In the genomic region with DNA sequence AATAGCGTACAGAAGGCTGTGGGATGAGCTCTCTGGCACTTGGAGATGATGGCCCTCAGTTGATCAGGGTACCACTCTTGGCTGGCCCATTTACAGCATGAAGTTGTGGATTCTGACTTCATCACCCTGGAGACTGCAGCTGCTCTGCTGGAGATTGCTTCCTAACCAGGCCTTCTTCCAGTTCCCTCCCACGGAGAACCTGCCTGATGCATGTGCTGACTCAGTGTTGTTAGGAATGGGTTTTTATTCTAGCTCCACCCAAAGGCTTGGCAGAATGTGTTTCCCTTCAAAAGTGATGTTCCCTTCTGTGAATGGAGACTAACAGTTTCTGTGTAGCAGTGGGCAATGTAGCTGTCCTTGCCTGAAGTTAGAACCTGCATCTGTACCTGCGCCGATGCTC, we compare ENCODE assay signal across 18 mouse cellular contexts. TPM values are rescaled to one million over a fixed set of nuclear protein-coding genes. Genes with fewer than 3 reads are reported as not detected.
DNase-seq lines count a peak whose midpoint lies in the region; ATAC-seq and TF ChIP-seq lines count a peak whose summit lies in the region.
"Had no signal": no experiment of that assay in that cellular context is flagged by ENCODE, and none has a peak within 500 bp of the region (broad histone marks: within the 10 kb centered on the region; RNA-seq: fewer than 3 reads in every experiment).

No protein-coding gene starts in this region.

- no peak overlapping the region for H3K4me3 ChIP-seq in ES-Bruce4 (ENCODE audit: low read depth, low read length)
- H3K4me3 ChIP-seq in intestine, embryonic 16.5 days (ENCODE audit: low read length) = no peak overlapping the region
- no peak overlapping the region for H3K4me3 ChIP-seq in hindbrain, embryonic 14.5 days (replicated peaks; ENCODE audit: low read length)
- H3K4me3 ChIP-seq: erythroblast, embryonic 14.5 days; neural tube, embryonic 13.5 days had no signal

- no peak overlapping the region for H3K4me2 ChIP-seq in intestine, embryonic 16.5 days (ENCODE audit: low read depth, low read length)
- H3K4me2 ChIP-seq in hindbrain, embryonic 14.5 days (replicated peaks) = no peak overlapping the region
- H3K4me2 ChIP-seq: neural tube, embryonic 13.5 days had no signal

- no peak for TF ChIP-seq POLR2A in ES-Bruce4 (IDR thresholded peaks at IDR 0.05; ENCODE audit: insufficient read depth, low read length)

- H3K27ac ChIP-seq in ES-Bruce4 (ENCODE audit: insufficient read depth, low read length) = 0 out of 2 replicates have a peak overlapping the region, but pooled peaks have one; percentile 24
- no peak overlapping the region for H3K27ac ChIP-seq in intestine, embryonic 16.5 days (ENCODE audit: low read length)
- no peak overlapping the region for H3K27ac ChIP-seq in hindbrain, embryonic 14.5 days
- H3K27ac ChIP-seq: neural tube, embryonic 13.5 days had no signal

- no peaks in the 10 kb centered on the region for H3K36me3 ChIP-seq in ES-Bruce4 (ENCODE audit: control insufficient read depth, insufficient read depth, low read length, poor library complexity, severe bottlenecking)
- H3K36me3 ChIP-seq in intestine, embryonic 16.5 days (ENCODE audit: control insufficient read depth, insufficient read depth, low read length) = no peaks in the 10 kb centered on the region
- H3K36me3 ChIP-seq in hindbrain, embryonic 14.5 days (replicated peaks; ENCODE audit: control insufficient read depth, insufficient read depth) = no peaks in the 10 kb centered on the region
- H3K36me3 ChIP-seq: neural tube, embryonic 13.5 days had no signal

- TF ChIP-seq CTCF in ES-Bruce4 (IDR thresholded peaks at IDR 0.05; ENCODE audit: low read depth, low read length) = no peak

- no peak overlapping the region for H3K9ac ChIP-seq in ES-Bruce4 (ENCODE audit: low read depth, poor library complexity, severe bottlenecking)
- no peak overlapping the region for H3K9ac ChIP-seq in intestine, embryonic 16.5 days (ENCODE audit: low read depth, low read length)
- H3K9ac ChIP-seq in hindbrain, embryonic 14.5 days = no peak overlapping the region
- H3K9ac ChIP-seq: neural tube, embryonic 13.5 days had no signal

- WGBS in intestine, embryonic 16.5 days = 88% methylated on average over 4 of the region's 4 CpGs
- 89% methylated on average over 4 of the region's 4 CpGs for WGBS in hindbrain, embryonic 14.5 days

- no peak for ATAC-seq in intestine, embryonic 16.5 days
- no peak for ATAC-seq in hindbrain, embryonic 14.5 days (ENCODE audit: low FRiP score)
- ATAC-seq: activated CD4-positive, CD25-positive, alpha-beta regulatory T cell, adult 4 months; inflammation-experienced regulatory T-cells, adult 6 months had no signal

- H3K4me1 ChIP-seq in ES-Bruce4 (ENCODE audit: control insufficient read depth, insufficient read depth, low read length) = peaks cover 5% of the 10 kb centered on the region
- no peaks in the 10 kb centered on the region for H3K4me1 ChIP-seq in intestine, embryonic 16.5 days (ENCODE audit: control insufficient read depth, insufficient read depth, low read length)
- H3K4me1 ChIP-seq in hindbrain, embryonic 14.5 days (replicated peaks; ENCODE audit: control insufficient read depth, insufficient read depth, low read length) = no peaks in the 10 kb centered on the region
- H3K4me1 ChIP-seq: neural tube, embryonic 13.5 days had no signal

- no peaks in the 10 kb centered on the region for H3K27me3 ChIP-seq in ES-Bruce4 (ENCODE audit: control insufficient read depth, insufficient read depth, low read length, poor library complexity, severe bottlenecking)
- H3K27me3 ChIP-seq in intestine, embryonic 16.5 days (replicated peaks; ENCODE audit: control insufficient read depth, insufficient read depth, low read length) = no peaks in the 10 kb centered on the region
- no peaks in the 10 kb centered on the region for H3K27me3 ChIP-seq in hindbrain, embryonic 14.5 days (ENCODE audit: control insufficient read depth, insufficient read depth, low read length)
- H3K27me3 ChIP-seq: neural tube, embryonic 13.5 days had no signal

- TF ChIP-seq EP300 in ES-Bruce4 (IDR thresholded peaks at IDR 0.05; ENCODE audit: insufficient read depth, low read depth, low read length) = no peak

- peak; percentile 78 for DNase-seq in 3T3-L1 (ENCODE audit: low read depth, low spot score)
- peak; percentile 36 to 73 for DNase-seq in frontal cortex, postnatal 36 days (ENCODE audit: low spot score in 2 of 2)
- peak; percentile 30 to 40 for DNase-seq in left cerebral cortex, adult 9 months (ENCODE audit: low spot score in 2 of 2)
- no peak for DNase-seq in spleen, postnatal 36 days (ENCODE audit: low spot score in 2 of 2)
- no peak for DNase-seq in hindbrain, embryonic 14.5 days (ENCODE audit: low spot score)
- DNase-seq: cerebellum, adult 2 months; embryo, embryonic 11 days; heart, adult 18-20 months; heart, postnatal 36 days; lung, postnatal 36 days; midbrain, embryonic 14.5 days; thymus, postnatal 4 days had no signal

- H3K9me3 ChIP-seq in ES-Bruce4 (replicated peaks; ENCODE audit: control insufficient read depth, insufficient read depth, low read length, poor library complexity, severe bottlenecking) = no peaks in the 10 kb centered on the region
- no peaks in the 10 kb centered on the region for H3K9me3 ChIP-seq in intestine, embryonic 16.5 days (ENCODE audit: control insufficient read depth, low read length)
- no peaks in the 10 kb centered on the region for H3K9me3 ChIP-seq in hindbrain, embryonic 14.5 days (ENCODE audit: control insufficient read depth, low read length)
- H3K9me3 ChIP-seq: neural tube, embryonic 13.5 days had no signal

RNA-seq across cellular contexts. Expression of a gene that starts 58.2 kb away (rescaled TPM):
- 43.7 and 45.1 TPM in 2 replicates for polyA plus RNA-seq in ES-Bruce4 (2011; ENCODE audit: insufficient read depth, insufficient read length, low read depth, missing spikeins)
- 13.2 and 13.8 TPM in 2 replicates for polyA plus RNA-seq in intestine, embryonic 16.5 days (2015; fragmentation: Nextera tagmentation; extraction: Ambion mirVana)
- 35.9 and 36.9 TPM in 2 replicates for polyA plus RNA-seq in hindbrain, embryonic 14.5 days (2014; fragmentation: Nextera tagmentation; extraction: Ambion mirVana)

Comparison
In these comparisons a context has a peak if more than half of its experiments do, and no peak if none do; other contexts are left out.
1. DNase-seq: peak in 3T3-L1 (single experiment), frontal cortex, postnatal 36 days (2 of 2) and left cerebral cortex, adult 9 months (2 of 2); none in spleen, postnatal 36 days (0 of 2) and hindbrain, embryonic 14.5 days (single experiment).